Mouse (Mus musculus): ENCODE measurements at regions not wholly inside any gene's neighbourhood (a gene's known extent, or its start where the extent isn't known, plus 50 kb on each side); places are given as distances from the start of the nearest gene placed in this dataset.

DNA sequence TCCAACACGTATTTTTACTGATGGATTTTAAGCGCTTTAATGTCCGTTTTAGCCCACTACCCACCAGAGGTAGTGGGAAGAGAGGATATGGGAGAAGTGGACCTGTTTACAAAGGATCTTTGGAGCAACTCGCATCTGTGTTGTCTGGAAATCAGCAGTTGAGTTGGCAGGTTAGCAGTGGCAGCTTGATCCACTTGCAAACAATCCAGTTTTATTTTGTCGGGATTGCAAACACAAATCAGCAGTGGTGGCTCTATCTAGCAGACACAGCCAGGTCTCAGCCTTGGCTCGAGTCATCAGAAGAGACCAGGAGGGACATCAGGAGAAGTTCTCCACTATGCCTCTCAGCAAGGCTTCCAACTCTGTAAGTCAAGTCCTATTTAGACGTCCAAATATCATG is 57.2 kb upstream of the Epha3 start:
- no peaks in the 10 kb centered on the region for H3K79me2 ChIP-seq (replicated peaks; ENCODE audit: control insufficient read depth, extremely low read depth, insufficient read depth, poor library complexity, severe bottlenecking)
- H3K9ac ChIP-seq (ENCODE audit: insufficient read depth, low read depth), result no peak overlapping the region
- no peak for TF ChIP-seq IRF4 (IDR thresholded peaks at IDR 0.05; ENCODE audit: low read depth, low read length)
- TF ChIP-seq ZNF384 (IDR thresholded peaks at IDR 0.05; ENCODE audit: low read depth, low read length), result no peak
- no peak for TF ChIP-seq HCFC1 (IDR thresholded peaks at IDR 0.05; ENCODE audit: low read depth, low read length)
- TF ChIP-seq UBTF (IDR thresholded peaks at IDR 0.05; ENCODE audit: low read depth, low read length), result no peak
- TF ChIP-seq GABPA (IDR thresholded peaks at IDR 0.05; ENCODE audit: insufficient replicate concordance, low read depth, low read length), result no peak
- TF ChIP-seq SMC3 (IDR thresholded peaks at IDR 0.05; ENCODE audit: low read depth, low read length), result no peak
- TF ChIP-seq NRF1 (IDR thresholded peaks at IDR 0.05; ENCODE audit: low read depth, low read length), result no peak
- no peak for TF ChIP-seq CHD2 (IDR thresholded peaks at IDR 0.05; ENCODE audit: low read length)
- no peak for TF ChIP-seq NELFE (IDR thresholded peaks at IDR 0.05; ENCODE audit: low read depth, low read length)
- TF ChIP-seq E2F4 (IDR thresholded peaks at IDR 0.05; ENCODE audit: insufficient replicate concordance, low read depth, low read length), result no peak
- no peak for TF ChIP-seq POLR2A (IDR thresholded peaks at IDR 0.05; ENCODE audit: low read depth, low read length)
- TF ChIP-seq KAT2A (IDR thresholded peaks at IDR 0.05; ENCODE audit: insufficient replicate concordance, low read length), result no peak
- TF ChIP-seq MAZ (IDR thresholded peaks at IDR 0.05; ENCODE audit: low read depth, low read length), result no peak
- TF ChIP-seq JUN (IDR thresholded peaks at IDR 0.05; ENCODE audit: insufficient read depth, low read depth, low read length), result no peak
- TF ChIP-seq USF1 (IDR thresholded peaks at IDR 0.05; ENCODE audit: low read depth, low read length), result no peak
- no peak for TF ChIP-seq EP300 (IDR thresholded peaks at IDR 0.05; ENCODE audit: low read length)
- no peak for TF ChIP-seq ZKSCAN1 (IDR thresholded peaks at IDR 0.05; ENCODE audit: borderline replicate concordance, low read depth, low read length)
- no peak for TF ChIP-seq CTCF (conservative IDR thresholded peaks at IDR 0.05 in 1 of 2, IDR thresholded peaks at IDR 0.05 in 1 of 2; ENCODE audit: low read depth in 2 of 2, low read length in 2 of 2)
- no peak for TF ChIP-seq SIN3A (IDR thresholded peaks at IDR 0.05; ENCODE audit: low read length)
- H3K4me3 ChIP-seq (replicated peaks in 1 of 3; ENCODE audit: low read depth in 2 of 3, low read length in 2 of 3, poor library complexity in 1 of 3), result no peak overlapping the region
- no peaks in the 10 kb centered on the region for H3K27me3 ChIP-seq (replicated peaks)
- H3K36me3 ChIP-seq (replicated peaks in 1 of 2; ENCODE audit: control insufficient read depth in 1 of 2, insufficient read depth in 1 of 2, low read length in 1 of 2), result no peaks in the 10 kb centered on the region
- H3K4me1 ChIP-seq (ENCODE audit: control insufficient read depth in 1 of 2, insufficient read depth in 2 of 2), result no peaks in the 10 kb centered on the region
- H3K9me3 ChIP-seq (replicated peaks; ENCODE audit: low read length), result peaks cover 42% of the 10 kb centered on the region
- DNase-seq (ENCODE audit: extremely low read depth), result no peak
- in situ Hi-C loops (cut with MboI; ENCODE audit: low pct_ligation_motif_present, low pct_unique_long_range_greater_than_20kb, low sequenced_read_pairs) (no loop called here), dilution Hi-C loops (cut with MboI; ENCODE audit: extremely low pct_ligation_motif_present, extremely low pct_unique_long_range_greater_than_20kb, low sequenced_read_pairs) (no loop called here)
- no peak overlapping the region for H3K4me2 ChIP-seq (ENCODE audit: insufficient read depth, low read depth, poor library complexity, severe bottlenecking)
- no peak overlapping the region for H3K27ac ChIP-seq (ENCODE audit: insufficient read depth, low read depth)
